Mouse (Mus musculus) liver, embryonic 14.5 days (tissue): ENCODE measurements at regions not wholly inside any gene's neighbourhood (a gene's known extent, or its start where the extent isn't known, plus 50 kb on each side); places are given as distances from the start of the nearest gene placed in this dataset.

Source experiments
- ATAC-seq: fragments of 200-750 bp; cut with Nextera tagmentation; 2 replicates; pipeline ENCODE4 v1.8.0; 2017; ENCODE audit warnings: moderate number of reproducible peaks, mild to moderate bottlenecking, moderate library complexity; ENCODE audit not compliant: insufficient read depth
- DNase-seq, 3 experiments: peaks; one replicate each; pipeline ENCODE4 v3.0.0-alpha.2; 2012 to 2013; ENCODE audit warnings: low read depth in 3 of 3, low spot score in 3 of 3
- H3K27ac ChIP-seq: fragments of 300-500 bp; sonication (generic); 2 replicates; pipeline ENCODE4 v1.5.1; 2014; ENCODE audit warnings: moderate library complexity, mild to moderate bottlenecking, control low read depth, inconsistent platforms
- H3K27me3 ChIP-seq: fragments of 300-500 bp; sonication (generic); 2 replicates; pipeline ENCODE4 v1.6.1; 2014; ENCODE audit warnings: mild to moderate bottlenecking, low read length, moderate library complexity; ENCODE audit not compliant: control insufficient read depth, insufficient read depth
- H3K36me3 ChIP-seq: fragments of 300-500 bp; sonication (generic); replicated peaks from 2 replicates; pipeline ENCODE4 v1.6.1; 2014; ENCODE audit warnings: low read depth; ENCODE audit not compliant: control insufficient read depth, insufficient read depth
- H3K4me1 ChIP-seq, 2 experiments: fragments of 200-500 bp in 1 of 2; fragments of 300-500 bp in 1 of 2; sonication (generic) in 1 of 2; replicated peaks; 2 replicates each; pipeline ENCODE4 v1.6.1; 2012 to 2014; ENCODE audit warnings: antibody characterized with exemption in 1 of 2, inconsistent platforms in 1 of 2, low read length in 1 of 2; ENCODE audit not compliant: control insufficient read depth in 2 of 2, insufficient read depth in 2 of 2
- H3K4me2 ChIP-seq: fragments of 300-500 bp; sonication (generic); 2 replicates; pipeline ENCODE4 v1.6.1; 2014; ENCODE audit warnings: low read depth, mild to moderate bottlenecking, control low read depth, moderate library complexity
- H3K4me3 ChIP-seq, 2 experiments: fragments of 200-500 bp in 1 of 2; fragments of 300-500 bp in 1 of 2; sonication (generic) in 1 of 2; 2 replicates each; pipeline ENCODE4 v1.5.1; 2012 to 2014; ENCODE audit warnings: low read depth in 2 of 2, low read length in 2 of 2, mild to moderate bottlenecking in 2 of 2, control low read depth in 1 of 2, inconsistent platforms in 1 of 2, moderate library complexity in 1 of 2; ENCODE audit not compliant: insufficient read depth in 1 of 2
- H3K9ac ChIP-seq: fragments of 300-500 bp; sonication (generic); replicated peaks from 2 replicates; pipeline ENCODE4 v1.6.1; 2014; ENCODE audit warnings: mild to moderate bottlenecking, control low read depth, moderate library complexity
- H3K9me3 ChIP-seq: fragments of 300-500 bp; sonication (generic); 2 replicates; pipeline ENCODE4 v1.6.1; 2016; ENCODE audit warnings: low read length, mixed read lengths; ENCODE audit not compliant: control insufficient read depth
- CTCF ChIP-seq: IDR thresholded peaks from 2 replicates; pipeline ENCODE4 v1.5.1; 2016; ENCODE audit warnings: antibody characterized with exemption, low read depth, control low read depth
- EP300 ChIP-seq: IDR thresholded peaks from 2 replicates; pipeline ENCODE4 v1.6.1; 2016; ENCODE audit warnings: antibody characterized with exemption, low read depth
- WGBS: fragments of 180-500 bp; shearing (Covaris S2); extraction: QIAGEN DNeasy Blood & Tissue Kit; methylation state at CpG from one replicate; pipeline ENCODE4 v1.1.7; 2014; ENCODE audit not compliant: insufficient replicate concordance; 5-methylcytosine and 5-hydroxymethylcytosine counted together

GRCm38 (mm10) chr3:115815168-115815567 is 72.5 kb upstream of the Dph5 start:
- ATAC-seq (peak; percentile 66), DNase-seq (no peak)
- Histone ChIP-seq H3K4me2 (peak overlapping the region; percentile 57), H3K9ac (no peak overlapping the region), H3K9me3 (no peaks in the 10 kb centered on the region), H3K4me1 (peaks cover 19 to 30% of the 10 kb centered on the region in 2 experiments), H3K27ac (peak overlapping the region; percentile 25; the same call in 1 of the 2 replicates), H3K4me3 (peak overlapping the region in 1 of 2 experiments; percentile 16; a peak in 1 of 4 replicates), H3K27me3 (no peaks in the 10 kb centered on the region), H3K36me3 (no peaks in the 10 kb centered on the region)
- WGBS: 13% methylated on average over 4 of the region's 4 CpGs
- TF ChIP-seq EP300: no peak
- TF ChIP-seq CTCF: no peak

DNA sequence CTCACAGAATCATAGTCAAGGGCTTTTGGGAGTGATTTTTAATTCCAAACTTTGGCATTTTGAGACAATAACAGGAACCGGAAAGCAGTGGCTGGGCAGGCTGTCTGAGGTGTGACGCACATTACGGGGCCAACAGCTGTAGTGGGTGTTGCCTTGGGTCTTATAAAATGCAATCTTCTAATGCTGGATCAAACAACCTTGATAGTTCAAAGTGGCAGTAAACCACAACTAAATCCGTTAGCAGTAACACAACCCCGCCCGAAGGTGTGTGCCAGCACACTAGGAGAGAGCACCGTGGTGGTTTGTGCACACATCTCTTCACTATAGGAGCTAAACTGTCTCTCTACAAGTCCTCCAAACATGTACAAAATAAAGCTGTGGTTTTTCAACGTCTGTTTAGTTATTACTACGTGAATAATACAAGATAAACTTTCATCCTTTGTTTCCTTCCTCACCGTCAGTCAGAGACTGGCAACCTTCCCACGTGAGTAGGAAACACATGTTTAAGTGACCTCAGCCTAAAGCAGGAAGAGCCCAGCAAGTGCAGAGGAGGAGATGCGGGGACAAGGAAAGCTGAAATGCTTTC is 72.0 kb upstream of the Dph5 start:
- Histone ChIP-seq H3K4me1 (peaks cover 19 to 35% of the 10 kb centered on the region in 2 experiments), H3K9ac (no peak overlapping the region), H3K27me3 (no peaks in the 10 kb centered on the region), H3K36me3 (no peaks in the 10 kb centered on the region), H3K9me3 (no peaks in the 10 kb centered on the region), H3K4me3 (peak overlapping the region; percentile 16 to 39; a peak in 3 of 4 replicates), H3K4me2 (peak overlapping the region; percentile 57), H3K27ac (peak overlapping the region; percentile 23)
- ATAC-seq: peak; percentile 80
- DNase-seq: no peak
- TF ChIP-seq CTCF (no peak), EP300 (no peak)
- 10% methylated on average over 12 of the region's 12 CpGs for WGBS

- 35% methylated on average over 6 of the region's 6 CpGs for whole genome bisulfite sequencing
- Histone ChIP-seq H3K36me3 (no peaks in the 10 kb centered on the region), H3K27ac (no peak overlapping the region), H3K4me1 (peaks cover 19 to 38% of the 10 kb centered on the region in 2 experiments), H3K27me3 (no peaks in the 10 kb centered on the region), H3K4me2 (peak overlapping the region; percentile 57), H3K4me3 (no peak overlapping the region), H3K9ac (no peak overlapping the region), H3K9me3 (no peaks in the 10 kb centered on the region)
- ATAC-seq (no peak), DNase-seq (no peak)
- TF ChIP-seq CTCF (no peak), EP300 (no peak)
These were observed 71.1 kb upstream of the Dph5 start for GRCm38 (mm10) chr3:115816328-115817160.

DNA sequence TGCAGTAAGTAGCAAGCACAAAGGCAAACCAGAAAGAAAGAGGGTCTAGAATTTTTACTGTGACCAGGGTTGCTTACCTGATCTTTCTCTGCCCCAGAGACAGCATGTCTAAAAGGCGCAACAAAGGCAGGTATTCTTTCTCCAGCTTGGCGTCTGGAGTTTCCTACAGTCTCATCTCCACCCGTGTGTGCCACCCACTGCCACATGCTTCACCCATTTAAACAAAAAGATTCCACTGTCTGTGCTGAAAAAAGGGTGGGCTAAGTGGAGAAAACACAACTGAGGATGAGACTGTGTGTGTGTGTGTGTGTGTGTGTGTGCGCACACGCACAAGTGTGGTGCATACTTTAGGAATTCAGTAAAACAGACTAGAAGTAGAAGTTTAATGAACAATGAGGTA is 69.9 kb upstream of the Dph5 start:
- ATAC-seq: no peak
- Histone ChIP-seq H3K9me3 (no peaks in the 10 kb centered on the region), H3K9ac (no peak overlapping the region), H3K27me3 (no peaks in the 10 kb centered on the region), H3K4me1 (peaks cover 19 to 38% of the 10 kb centered on the region in 2 experiments), H3K4me3 (no peak overlapping the region), H3K36me3 (no peaks in the 10 kb centered on the region), H3K27ac (no peak overlapping the region), H3K4me2 (no peak overlapping the region)
- 79% methylated on average over 5 of the region's 5 CpGs for WGBS
- DNase-seq: no peak
- TF ChIP-seq EP300: no peak
- no peak for TF ChIP-seq CTCF

- H3K27me3 ChIP-seq: no peaks in the 10 kb centered on the region
- no peak for DNase-seq
- H3K9me3 ChIP-seq: no peaks in the 10 kb centered on the region
- no peak overlapping the region for H3K27ac ChIP-seq
- ATAC-seq: no peak
- no peak overlapping the region for H3K9ac ChIP-seq
- TF ChIP-seq EP300 (no peak), CTCF (no peak)
- H3K36me3 ChIP-seq: no peaks in the 10 kb centered on the region
- peaks cover 19 to 38% of the 10 kb centered on the region in 2 experiments for H3K4me1 ChIP-seq
- no peak overlapping the region for H3K4me3 ChIP-seq
- H3K4me2 ChIP-seq: peak overlapping the region; percentile 13
- 8% methylated on average over 7 of the region's 7 CpGs for WGBS
These were observed 68.9 kb upstream of the Dph5 start for GRCm38 (mm10) chr3:115818734-115819133.
